Mouse (Mus musculus) common myeloid progenitor, adult 5-6 weeks (primary cell): ENCODE measurements at regions not wholly inside any gene's neighbourhood (a gene's known extent, or its start where the extent isn't known, plus 50 kb on each side); places are given as distances from the start of the nearest gene placed in this dataset.

Source experiments
- ATAC-seq: replicated peaks from 2 replicates; pipeline ENCODE4 v1.8.0; 2016; ENCODE audit warnings: low read depth, mild to moderate bottlenecking, moderate TSS enrichment, inconsistent platforms; ENCODE audit not compliant: poor library complexity, severe bottlenecking

DNA sequence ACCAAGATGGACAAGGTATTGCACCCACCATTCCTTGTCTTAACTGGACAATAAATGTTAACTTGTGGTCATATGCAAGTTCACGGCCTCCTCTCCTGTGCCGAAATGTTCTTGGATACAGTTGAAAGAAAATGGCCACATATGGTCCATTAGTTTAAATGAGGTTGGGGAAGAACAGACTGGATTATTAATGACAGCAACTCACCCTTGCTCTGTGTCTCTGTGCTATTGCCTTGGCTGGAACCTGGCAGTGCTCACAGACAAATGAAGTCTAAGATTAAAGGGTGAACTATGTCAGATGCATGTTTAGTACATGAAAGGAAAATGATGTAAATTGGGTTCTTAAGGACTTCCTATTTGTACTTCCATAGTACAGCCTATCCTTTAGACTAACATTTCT is 641.9 kb upstream of the Intu start:
- ATAC-seq, result no peak

DNA sequence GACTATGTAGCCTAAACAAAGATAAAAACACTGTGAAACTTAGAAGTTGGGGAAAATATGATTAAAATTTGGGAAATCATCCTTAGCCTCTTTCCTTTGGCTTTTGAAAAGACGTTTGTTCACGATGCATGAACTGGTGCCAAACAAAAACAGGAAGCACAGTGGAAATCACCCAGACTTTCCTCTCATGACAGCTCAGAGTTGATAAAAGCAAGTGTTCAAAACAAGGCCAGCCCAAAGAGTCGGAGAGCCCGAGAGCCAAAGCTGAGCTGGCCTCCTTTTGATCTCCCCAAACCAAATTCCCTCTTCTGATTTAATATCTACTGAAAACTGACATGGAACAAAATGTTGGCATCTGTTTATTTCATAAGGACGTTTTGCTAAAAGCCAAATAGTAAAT is 632.1 kb upstream of the Intu start:
- no peak for ATAC-seq

DNA sequence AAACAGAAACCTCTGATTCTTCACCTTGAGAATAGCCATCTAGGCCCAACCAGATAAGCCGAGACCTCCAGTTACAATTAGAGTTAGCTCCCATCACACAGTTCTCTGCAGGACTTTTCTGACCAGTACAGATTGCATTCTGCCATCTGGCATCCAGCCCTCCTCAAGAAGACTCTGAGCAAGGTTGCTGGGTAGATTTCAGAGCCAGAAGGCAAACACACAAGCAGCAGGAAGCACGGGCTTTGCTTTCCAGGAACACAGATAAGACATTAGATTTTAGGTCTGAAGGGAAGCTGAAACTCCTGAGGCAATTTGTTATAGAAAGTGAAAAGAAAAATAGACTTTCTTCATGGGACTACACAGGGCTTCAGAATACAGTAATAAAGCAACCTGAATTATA is 630.9 kb upstream of the Intu start:
- no peak for ATAC-seq

DNA sequence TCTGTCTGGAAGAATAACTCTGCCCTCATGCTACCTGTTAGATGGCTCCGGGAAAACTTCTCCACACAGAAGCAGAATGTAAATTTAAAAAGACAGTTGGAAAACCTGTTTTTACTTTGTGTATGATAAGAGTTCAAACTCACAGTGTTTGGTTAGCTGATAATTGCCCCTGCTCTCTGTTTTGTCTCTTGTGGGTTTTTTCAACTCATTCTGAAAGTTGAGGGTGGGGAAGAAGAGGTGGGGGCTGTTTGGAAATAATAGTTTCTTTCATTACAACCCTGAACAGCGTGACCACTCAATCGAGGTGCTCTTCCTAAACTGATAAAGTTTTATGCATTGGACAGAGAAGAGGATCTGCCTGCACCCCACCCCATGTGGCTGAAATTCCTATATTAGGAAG is 626.7 kb upstream of the Intu start:
- ATAC-seq, result no peak

DNA sequence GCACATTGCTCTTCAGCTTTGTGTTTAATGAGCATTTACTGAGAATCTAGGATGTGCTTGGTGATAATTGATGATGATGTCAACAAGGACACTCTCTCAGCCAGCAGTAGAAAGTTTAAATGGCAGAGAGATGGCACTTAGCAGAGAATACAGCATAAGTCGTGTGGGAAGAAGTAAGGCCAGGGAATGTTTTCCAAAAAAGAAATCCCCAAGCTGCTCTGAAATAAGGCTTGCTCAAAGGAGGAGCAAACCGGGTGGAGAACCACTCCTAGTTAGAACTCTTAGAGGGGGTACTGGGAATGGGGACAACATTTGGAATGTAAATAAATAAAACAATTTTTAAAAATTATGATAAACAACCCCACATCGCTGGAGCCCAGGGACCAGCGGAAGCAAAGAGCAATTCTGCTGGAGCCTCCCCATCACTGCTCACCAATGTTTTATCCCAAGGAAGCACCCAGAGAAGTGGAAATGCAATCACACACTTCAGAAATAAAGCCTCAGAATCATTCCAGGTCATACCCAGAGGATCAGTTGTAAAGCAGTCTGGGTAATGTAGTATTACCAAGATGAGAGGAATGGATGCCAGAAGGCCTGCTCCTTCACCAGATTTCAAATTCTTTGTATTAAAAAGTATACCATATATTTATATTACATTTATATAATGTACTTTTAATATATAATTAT is 622.3 kb upstream of the Intu start:
- no peak for ATAC-seq

DNA sequence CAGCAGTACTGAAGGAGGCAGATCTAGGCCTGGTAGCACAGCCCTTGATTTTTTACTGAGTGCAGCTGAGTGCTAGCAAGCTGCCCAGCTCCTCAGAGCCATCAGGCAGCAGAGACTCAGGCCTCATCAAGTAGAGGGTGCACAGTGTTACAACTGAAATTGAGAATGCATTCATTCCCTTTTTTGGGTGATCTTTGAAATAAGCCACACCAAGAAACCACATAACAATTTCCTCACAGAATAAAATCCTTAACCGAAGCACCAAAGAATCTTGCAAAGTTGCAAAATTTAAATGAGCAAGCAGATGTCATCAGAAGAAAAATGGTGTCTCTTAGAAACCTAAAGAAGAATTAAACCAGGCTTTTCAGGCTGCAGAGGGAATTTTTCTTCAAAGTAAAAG is 621.4 kb upstream of the Intu start:
- no peak for ATAC-seq

DNA sequence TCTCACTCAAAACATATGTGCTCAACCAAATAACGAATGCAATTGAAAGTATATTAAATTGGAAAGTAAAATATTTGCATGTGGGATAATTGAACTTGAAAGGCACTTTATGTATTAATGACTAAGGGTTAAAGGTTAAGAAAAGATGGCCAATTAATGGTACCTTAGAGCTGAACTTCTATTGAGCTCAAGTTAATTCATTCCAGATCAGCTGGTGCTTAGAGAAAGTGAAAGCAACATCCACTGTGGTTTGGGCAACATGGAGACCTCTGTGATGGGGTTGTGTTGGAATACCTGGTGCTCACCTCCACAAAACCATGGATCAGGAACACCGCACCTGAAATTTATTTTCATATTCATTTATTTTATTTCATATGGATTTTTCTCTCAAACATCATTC is 612.5 kb upstream of the Intu start:
- ATAC-seq, result no peak

DNA sequence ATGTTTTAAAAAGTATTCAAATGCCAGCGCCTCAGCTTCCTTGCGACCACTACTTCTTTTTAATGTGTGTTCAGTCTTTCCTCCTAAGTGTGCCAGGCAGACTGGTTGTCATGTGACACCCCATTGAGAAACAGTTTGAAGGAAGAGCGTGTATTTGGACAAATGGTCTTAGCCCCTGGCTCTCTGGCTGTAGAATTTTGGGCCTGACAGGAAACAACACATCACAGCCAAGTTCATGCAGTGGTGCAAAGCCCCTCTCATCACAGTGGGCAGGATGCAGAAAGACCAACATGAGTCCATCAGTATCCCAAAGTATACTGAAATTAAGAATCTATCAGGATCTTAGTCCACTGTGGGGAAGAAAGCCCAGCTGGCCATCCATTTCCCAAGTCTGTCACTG is 605.6 kb upstream of the Intu start:
- no peak for ATAC-seq

DNA sequence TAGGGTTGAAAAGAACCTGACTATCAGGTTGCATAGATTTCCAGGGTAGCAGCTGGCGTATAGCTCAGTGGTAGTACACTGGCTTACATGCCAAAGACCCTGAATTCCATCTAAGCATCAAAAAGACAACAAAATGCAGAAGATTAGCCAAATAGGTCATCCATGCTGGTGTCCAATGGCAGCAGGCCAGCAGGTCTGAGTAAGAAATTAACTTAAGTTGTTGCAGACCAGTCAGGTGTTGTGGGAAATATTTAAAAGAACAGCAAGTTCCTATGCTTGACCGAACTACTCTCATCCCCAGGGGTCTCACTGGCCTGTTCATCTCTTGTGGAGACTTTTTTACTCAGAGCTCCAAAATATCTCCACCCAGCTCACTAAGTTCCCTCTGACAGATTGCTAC is 602.7 kb upstream of the Intu start:
- ATAC-seq, result no peak

DNA sequence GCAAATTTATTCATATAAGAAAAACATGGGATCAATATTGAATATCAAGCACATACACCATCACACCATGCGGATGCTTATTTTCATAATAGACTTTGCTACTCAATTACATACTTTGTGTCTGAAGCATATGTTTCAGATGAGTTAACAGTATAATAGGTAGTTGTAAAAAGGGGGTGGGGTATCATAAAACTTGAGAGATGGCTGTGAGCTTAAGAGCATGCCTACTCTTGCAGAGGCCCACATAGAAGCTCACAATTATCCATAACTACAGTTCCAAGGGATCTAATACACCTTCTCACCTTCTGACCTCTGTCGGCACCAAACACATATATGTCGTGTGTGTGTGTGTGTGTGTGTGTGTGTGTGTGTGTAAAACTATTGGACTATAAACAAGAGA is 597.7 kb upstream of the Intu start:
- ATAC-seq, result no peak

DNA sequence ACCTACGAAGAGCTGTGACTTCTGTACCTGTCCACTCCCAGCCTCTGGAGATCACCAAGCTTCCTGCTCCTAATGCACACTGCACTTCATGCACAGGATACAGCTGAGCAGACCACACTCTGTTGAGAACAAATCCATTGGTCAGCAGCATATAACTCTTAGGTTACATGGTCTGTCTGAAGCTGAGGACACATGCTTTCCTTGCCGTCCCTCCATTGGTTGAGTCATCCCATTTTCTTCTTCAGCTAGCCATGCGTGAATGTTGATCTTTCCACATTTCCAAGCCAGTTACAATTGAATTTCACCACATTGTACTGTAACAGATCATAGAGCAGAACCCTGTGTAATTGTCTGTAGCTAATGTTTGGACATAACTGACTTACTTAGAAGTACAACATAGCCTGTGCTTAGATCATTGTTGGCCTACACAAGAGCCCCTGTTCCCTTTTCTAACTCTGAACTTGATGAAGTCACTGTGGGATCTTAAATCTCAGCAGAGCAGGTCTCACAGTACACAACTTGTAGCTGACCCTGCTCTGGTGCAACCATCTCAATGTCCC is 593.3 kb upstream of the Intu start:
- no peak for ATAC-seq

DNA sequence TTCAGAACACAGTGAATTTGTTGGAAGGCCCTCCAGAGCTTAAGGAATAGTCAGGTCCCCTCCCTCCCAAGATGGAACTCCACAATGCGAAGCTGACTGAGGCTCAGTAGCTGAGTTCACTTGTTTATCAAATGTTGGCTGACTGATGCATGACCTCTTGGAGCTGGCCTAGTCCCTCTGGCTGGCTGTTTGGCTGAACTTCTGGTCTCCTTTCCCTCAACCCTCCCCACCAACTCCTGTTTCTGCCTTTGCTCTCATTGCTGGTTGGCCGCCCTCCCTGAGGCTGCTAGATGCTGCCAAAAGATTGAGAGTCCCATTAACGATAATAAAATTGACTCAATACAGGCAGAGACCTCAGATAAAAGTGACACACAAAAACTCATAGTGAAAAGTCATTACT is 586.5 kb upstream of the Intu start:
- no peak for ATAC-seq

DNA sequence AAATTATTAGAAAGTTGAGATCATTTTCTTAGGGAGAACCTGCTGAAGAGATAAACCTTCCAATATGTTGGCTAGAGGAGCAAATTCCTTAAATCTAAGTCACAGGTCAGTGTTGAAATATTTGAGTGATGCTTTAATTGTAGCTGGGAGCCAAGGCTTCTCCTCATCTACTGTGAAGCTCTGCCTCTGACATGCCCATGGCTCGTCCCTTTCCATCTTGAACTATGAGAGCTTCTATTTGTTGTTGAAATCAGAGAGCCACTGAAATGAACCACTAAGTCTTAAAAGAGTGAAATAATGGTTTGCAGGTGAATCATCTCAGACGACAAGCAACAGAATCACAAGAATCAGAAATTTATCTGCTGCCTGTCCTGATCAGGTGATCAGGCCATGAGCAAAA is 579.0 kb upstream of the Intu start:
- ATAC-seq, result no peak

DNA sequence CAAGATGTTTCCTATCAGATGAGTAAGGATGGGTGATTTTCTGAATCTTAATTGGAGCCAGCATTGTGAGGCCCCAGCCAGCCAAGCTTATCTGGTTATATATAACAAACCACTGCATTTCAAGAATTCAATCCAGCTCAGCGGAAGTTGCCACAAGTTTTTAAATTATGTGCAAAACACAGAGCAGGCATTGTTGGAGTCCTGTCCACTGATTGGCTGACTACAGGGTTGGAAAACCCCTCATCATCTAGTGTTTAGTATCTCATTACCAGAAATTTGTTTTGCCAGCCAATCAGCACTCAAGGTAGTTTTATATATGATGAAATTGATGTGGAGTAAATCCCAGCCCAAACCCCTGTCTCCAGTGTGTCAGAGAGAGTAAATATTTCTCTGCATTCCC is 578.5 kb upstream of the Intu start:
- no peak for ATAC-seq

DNA sequence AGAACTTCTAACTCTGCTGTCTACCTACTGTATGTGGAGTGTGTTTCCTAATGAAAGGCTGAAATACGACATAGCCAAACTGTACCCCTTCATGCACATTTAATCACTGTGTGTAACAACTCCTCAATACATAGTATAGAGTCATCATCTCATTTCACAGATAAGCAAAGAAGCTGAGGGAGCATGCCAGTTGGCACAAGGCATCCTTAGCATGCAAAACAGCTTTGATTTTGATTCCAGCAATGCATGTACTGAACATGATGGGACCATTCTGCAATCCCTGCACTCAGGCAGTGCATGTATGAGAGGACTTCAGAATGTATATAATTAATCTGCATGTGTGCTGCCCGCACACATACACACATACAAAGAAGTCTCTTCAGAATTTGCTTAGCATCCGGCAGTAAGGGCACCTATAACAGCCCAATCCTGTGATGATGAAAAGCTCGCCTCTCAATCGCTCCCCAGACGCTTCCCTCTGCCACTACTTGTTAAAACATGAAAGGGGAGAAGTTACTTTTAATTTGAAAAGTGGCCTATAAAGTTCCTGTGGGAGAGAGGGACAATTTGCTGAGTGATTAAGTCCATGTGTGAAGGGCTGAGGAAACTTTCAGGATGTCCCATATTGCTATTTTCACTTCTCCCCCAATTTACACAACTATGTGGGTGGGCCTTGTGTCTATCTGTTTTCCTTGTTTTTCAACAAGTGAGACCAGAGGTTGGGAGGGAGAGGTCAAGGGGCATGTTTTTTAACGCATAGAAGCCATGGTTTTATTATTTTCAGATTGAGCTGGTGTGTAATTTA is 569.0 kb upstream of the Intu start:
- ATAC-seq, result no peak

DNA sequence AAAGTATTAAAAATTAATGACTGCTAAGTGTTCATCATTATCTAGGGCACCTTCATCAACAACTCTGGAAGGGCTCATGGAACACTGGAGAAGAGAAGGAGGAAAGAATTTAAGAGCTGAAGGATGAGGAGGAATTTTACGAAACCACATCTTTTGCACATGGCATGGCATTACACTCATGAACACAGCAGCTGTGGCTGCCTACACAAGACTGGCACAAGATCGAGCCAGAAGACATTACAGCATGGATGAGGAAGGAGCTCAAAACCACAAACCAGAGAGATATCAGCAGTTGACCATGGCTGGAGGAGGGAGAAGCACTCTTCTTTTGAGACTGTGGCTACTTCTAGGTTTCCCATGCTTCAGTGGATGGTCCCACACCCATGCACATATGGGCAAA is 565.7 kb upstream of the Intu start:
- no peak for ATAC-seq

DNA sequence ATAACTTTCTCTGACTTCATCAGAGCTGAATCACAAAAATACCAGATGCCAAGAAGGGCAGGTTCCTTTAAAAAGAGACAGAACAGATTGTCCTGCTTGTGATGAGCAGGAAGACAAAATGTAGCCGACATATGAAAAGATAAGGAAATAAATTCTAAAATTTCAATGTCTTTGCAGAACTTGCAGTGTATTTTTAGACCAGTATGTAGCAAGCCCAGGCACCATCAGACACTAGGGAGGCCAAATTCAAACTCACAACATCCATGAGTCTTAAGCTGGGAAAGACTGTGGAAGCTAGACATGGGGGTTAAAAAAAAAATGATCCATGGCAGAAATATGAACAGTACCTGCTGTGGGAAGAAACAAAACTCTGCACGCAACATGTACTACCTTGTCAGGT is 564.7 kb upstream of the Intu start:
- no peak for ATAC-seq

DNA sequence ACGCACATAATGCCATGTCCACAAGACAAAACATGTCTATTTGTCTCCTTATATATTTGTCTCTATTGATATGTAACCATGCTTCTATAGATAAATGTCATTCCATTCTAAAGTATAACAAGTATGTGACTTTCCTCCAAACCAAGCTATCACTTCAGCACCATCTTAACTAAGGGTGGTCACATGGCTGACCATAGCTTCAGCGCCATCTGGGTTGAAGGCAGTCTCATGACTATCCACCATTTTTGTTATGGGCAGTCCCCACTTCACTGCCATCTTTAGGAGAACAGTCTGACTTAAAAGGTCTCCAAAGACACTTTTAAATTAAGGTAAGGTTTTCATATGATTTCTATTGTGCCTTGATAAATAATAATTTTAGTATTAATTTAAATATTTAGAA is 554.1 kb upstream of the Intu start:
- no peak for ATAC-seq

DNA sequence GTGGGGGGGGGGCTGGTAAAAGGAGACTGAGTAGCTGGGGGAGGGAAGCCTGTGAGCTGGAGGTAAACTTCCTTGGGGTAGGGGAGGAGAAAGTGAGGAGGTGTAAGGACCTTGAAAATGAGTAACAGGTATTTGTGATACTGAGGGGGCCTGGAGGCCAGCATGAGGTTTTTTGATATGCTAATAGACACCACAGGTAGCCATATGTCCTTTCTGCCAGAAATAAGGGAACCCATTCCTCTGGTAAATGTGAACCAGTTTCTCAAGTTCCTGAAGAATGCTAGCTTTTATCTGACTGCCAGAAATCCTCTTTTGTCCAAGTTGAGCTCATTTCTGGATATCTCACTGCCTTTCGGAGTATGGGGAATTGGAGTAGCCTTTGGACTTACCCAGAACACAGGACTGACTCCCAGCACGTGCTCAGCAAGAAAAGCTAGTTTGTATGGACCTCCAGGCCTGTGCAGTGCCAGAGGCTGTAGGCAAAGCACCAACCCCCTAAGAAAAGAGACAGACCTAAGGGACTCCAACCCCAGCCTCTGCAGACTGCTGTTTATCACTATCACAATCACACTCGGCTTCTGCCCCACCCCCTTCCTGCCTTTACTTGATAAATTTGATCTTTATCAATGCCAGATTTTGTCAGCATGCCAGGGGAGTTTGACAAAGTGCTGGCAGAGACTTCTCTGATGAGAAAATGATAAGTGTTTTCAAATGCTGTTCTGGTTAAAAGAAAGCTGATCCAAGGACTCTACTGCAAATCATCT is 552.0 kb upstream of the Intu start:
- no peak for ATAC-seq

DNA sequence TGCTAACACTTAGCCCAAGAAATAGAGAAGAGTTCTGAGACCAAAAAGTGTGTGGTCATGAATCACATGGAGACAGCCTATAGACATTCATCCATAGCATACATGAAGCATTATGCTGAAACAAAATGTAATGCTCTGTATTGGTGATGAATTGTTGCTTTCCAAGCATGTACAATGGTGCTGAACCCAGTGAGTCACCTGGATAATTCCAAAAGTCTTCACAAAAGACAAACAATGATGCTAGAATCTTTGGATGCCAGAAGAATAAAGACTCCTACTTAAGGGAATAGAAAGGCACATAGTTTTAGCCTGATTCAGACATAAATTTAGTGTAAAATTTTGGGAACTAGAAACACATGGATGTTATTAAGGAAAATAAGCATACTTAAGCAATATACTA is 548.4 kb upstream of the Intu start:
- no peak for ATAC-seq

DNA sequence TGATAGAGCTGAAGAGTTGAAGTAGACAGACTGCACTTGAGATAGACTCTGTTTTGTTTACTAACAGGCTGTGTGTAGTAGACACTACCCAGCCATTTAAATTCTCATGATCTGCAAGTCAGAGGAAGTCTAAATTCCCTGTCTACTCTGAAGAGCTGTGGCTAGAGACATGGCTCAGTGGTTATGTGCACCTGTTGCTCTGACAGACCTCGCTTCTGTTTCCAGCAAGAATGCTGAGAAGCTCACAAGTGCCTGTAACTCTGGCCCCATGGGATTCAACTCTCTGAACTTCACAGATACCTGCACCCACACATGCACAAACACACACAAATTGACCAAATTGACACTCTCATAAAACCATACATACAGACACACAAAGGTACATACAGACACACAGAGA is 543.4 kb upstream of the Intu start:
- ATAC-seq, result no peak
